Mouse (Mus musculus): ENCODE data around the gene Otulinl.

Gene Otulinl

DNA sequence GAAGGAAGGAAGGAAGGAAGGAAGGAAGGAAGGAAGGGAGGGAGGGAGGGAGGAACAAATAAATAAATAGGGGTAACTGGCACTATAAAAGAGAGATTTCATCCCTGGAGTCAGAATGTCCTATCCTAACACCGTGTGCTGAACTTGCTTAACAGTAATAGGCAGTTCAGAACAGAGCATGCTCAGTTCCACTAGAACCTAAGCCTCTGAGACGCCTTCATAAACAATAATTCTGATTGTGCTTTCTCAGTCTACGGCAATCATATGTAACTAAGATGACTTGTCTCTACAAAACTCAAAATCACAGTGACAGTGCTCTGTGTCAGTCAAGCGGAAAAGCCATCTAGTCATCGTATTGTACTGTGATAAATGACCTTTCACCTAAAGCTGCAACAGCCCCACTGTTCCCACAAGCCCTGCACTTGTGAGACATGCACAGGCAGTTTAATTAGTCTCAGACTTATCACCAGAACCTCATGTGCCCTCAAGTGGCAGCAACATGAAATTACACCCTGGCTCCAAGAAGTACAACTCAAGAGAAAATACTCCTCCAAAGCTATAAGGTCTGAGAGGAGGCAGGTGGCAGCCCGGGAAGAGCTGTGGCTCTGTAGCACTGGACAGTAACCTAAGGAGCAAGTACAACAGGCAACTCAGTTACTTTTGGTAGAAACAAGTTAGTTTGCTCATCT is 68.7 kb downstream of the Otulinl start:
- peak; percentile 59 for DNase-seq

DNA sequence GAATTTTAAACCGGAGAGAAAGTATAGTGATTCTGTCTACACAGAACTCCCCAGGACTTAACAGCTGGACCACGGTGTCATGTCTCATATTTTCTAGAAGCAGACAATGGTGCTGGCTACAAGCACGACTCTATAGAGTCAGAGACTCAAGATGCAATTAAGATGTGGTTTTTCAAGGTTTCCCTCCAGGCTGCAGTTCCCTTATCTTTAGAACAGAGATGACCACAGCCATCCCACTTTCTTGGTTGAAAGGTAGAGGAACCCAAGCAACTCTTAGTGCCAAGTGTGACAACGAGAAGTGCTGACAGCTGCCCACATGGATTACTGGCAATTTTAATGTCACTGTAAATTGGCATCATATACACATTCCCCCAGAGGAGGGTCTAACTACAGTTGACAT is 71.8 kb downstream of the Otulinl start:
- no peak for DNase-seq

DNA sequence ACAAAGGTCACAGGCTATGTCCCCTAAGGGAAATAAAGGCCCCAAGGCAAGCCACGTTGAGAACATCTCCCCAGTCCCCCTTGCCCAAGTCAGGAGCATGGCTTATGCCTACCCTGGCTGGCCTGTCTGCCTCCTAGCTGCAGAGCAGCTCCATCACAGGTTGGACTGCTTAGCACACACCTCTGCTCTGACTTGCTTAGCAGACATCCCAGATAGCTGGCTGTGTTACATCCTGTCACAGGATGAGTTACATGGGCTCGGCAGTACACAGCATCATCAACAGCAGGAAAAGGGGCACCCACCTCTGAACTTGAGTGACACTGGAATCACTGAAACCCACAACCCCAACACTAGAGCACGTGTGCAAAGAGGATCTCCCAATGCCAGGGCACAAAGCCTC is 76.1 kb downstream of the Otulinl start:
- DNase-seq = no peak
